Mouse (Mus musculus) neutrophil, adult 5-6 weeks (primary cell): ENCODE measurements around the gene Hemk1. TPM values are rescaled to one million over a fixed set of nuclear protein-coding genes. Genes with fewer than 3 reads are reported as not detected.
"Not testable (repeated sequence)": the region's sequence is repeated elsewhere in the genome, so short reads cannot be mapped to it uniquely, and the experiment has no call there.

ENCODE experiments used
- ATAC-seq: fragments of 151-379, 151-347 bp; 2 replicates; pipeline ENCODE4 v1.8.0; 2017; ENCODE audit warnings: mild to moderate bottlenecking, moderate TSS enrichment; ENCODE audit not compliant: insufficient number of reproducible peaks, poor library complexity, low FRiP score, severe bottlenecking; ENCODE audit errors: extremely low read depth
- total RNA-seq: library from RNA; stranded (forward); fragments of 200-1000 nt; gene quantifications from 2 replicates; pipeline ENCODE4 v1.2.3, GENCODE M21; 2017

The Hemk1 gene
- total RNA-seq, 1 experiment from 2014 or later: 9.7 TPM

DNA sequence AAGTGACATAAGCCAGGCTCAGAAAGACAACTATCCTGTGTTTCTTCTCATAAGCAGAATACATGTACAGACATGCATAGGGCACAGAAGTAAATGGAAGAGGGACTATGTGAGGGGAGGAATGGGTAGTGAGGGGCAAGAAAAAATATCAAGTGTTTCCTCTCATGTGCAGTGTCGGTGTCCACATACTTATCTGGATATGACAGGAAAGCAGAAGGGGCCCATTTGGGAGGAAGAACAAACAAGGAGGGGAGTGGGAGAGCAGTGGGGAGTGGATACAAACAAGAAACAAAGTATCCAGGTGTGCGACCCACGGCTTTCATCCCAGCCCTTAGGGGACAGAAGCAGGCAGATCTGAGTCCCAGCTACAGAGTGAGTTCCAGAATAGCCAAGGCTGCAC, 24.2 kb downstream of the Hemk1 start:
- no peak for ATAC-seq

- ATAC-seq: peak; percentile 49; the same call in 1 of the 2 replicates
Measured at GRCm38 (mm10) chr9:107312811-107313584, 25.2 kb downstream of the Hemk1 start.

- no peak for ATAC-seq
Measured at GRCm38 (mm10) chr9:107309600-107309999, 28.6 kb downstream of the Hemk1 start.

DNA sequence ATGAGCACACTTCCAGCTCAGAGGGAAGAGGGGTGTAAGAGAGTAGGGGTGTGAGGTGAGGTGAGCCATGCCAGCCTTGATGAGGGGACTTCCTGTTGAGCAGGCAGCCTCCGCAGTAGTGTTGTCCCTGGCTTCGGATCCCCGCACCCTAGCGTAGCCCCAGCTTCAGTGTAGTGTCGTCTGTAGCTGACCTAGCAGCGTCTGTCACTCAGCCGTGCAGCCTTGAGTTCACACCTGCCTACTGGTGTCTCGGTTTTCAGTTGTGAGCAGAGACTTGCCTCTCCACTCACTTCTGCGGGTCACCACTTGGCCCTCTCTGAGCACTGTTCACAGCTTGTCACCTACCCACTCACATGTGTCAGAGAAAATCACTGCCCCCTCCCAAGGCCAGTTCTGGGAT, 29.0 kb downstream of the Hemk1 start:
- ATAC-seq: no peak

DNA sequence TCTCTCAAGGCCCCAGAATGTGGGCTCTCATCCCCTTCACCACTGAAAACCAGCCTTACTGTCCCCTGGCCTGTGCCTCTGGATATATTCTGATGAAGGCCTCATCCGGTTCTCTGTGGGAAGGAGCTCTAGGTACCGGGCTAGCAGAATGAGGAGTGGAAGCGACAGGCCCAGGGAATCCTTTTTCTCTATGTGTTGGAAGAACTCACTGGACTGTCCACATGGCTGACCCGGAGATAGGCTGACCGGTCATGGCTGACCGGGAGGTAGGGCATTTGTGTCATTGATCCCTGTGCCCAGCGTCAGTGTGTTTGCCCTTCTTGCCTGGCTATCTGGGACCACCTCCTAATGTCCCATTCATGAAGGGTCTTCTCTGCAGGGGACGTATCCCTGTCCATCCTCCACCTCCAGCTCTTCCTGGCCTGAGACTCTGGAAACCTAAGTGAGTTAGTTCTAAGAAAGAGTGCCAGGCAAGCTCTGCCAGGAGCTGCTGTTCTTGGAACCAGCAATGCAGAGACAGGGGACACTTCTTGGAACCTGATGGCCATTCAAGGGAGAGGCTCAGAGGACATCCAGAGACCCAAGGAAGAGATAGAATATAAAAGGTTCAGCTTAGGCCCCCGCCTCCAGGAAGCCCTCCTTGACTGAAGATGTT, 29.7 kb downstream of the Hemk1 start:
- no peak for ATAC-seq

GRCm38 (mm10) chr9:107307886-107308285, 30.3 kb downstream of the Hemk1 start:
- ATAC-seq: no peak

- no peak for ATAC-seq
Measured at GRCm38 (mm10) chr9:107307099-107307872, 30.9 kb downstream of the Hemk1 start.

DNA sequence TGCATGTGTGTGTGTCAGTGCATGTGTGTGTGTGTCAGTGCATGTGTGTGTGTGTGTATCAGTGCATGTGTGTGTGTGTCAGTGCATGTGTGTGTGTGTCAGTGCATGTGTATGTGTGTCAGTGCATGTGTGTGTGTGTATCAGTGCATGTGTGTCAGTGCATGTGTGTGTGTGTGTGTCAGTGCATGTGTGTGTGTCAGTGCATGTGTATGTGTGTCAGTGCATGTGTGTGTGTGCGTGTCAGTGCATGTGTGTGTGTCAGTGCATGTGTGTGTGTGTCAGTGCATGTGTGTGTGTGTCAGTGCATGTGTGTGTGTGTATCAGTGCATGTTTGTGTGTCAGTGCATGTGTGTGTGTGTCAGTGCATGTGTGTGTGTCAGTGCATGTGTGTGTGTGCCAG, 31.5 kb downstream of the Hemk1 start:
- ATAC-seq: not testable (repeated sequence)

DNA sequence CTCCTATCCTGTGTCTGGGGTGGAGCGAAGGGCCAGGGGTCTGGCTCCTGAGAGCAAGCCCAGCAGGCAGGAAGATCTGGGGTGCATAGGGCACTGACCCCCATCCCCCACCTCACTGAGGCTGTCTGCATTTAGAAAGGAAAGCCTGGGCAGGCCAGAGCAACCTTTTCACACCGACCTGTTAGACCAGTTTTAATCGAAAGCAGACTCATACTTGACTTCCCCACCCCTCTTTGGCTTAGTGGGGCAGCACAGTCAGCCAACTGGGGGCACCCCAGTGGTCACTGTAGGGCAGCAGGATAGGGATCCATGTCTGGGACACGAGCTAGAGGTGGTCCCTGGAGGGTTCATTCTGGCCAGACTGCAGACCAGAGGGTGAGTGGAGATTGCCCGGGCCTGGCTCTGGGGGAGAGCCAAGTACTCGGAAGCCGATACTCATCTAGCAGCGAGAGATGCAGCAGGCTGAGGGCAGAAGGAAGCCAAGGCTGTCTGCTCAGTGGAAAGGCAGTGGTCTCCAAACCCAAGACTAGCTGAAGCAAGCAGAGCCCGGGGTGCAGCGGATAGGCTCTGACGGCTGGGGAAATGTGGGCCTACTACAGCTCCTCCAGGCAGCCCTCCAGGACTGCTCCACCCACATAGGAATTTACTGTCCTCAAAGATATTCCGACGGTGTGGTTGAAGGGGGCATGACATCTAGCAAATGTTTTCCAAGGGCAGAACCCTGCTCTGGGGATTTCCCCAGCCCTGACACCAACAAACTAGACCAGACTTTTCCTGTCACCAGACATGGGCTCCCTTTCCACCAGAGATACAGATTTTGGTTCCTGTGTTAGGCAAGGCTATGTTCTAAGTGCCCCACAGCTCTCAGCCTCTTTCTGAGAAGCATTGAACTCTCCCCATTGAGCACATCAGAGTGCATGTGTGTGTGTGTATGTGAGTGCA, 32.3 kb downstream of the Hemk1 start:
- no peak for ATAC-seq

DNA sequence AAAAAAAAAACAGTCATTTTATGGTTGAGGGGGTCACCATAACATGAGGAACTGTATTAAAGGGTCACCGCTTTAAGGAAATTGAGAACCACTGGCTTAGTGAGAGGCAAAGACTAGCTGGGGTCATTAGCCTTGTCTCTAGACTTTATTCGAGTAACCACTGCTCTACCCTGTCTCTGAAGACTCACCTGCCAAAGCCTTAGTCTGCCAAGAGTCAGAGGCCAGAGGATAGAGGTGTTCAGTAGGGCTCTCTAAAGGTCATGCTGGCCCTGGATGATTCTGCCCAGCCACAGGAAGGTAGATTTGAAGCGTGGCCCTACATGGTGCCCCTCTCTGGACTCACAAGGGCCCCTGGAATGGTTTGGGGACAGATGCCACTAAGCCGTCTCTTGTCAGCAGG, 33.1 kb downstream of the Hemk1 start:
- no peak for ATAC-seq

- no peak for ATAC-seq
Measured at GRCm38 (mm10) chr9:107304383-107304782, 33.8 kb downstream of the Hemk1 start.

DNA sequence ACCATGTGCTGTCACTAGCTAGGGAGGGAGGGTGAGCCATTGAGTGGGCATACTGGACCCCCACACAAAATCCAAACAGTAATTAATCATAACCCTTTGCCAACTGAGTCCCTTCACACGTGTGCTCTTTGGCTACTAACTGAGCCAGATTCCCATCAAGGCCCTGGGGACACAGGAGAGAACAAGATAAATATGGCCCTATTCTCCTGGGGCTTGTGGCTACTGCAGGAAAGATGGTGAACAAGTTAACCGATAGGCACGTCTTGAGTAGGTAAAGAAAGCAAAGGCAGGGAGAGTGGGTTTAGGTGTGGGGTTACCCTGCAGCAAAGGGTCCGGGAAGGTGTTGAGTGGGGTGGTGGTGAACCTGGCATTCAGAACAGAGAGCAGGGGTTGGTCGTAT, 34.2 kb downstream of the Hemk1 start:
- ATAC-seq: no peak

DNA sequence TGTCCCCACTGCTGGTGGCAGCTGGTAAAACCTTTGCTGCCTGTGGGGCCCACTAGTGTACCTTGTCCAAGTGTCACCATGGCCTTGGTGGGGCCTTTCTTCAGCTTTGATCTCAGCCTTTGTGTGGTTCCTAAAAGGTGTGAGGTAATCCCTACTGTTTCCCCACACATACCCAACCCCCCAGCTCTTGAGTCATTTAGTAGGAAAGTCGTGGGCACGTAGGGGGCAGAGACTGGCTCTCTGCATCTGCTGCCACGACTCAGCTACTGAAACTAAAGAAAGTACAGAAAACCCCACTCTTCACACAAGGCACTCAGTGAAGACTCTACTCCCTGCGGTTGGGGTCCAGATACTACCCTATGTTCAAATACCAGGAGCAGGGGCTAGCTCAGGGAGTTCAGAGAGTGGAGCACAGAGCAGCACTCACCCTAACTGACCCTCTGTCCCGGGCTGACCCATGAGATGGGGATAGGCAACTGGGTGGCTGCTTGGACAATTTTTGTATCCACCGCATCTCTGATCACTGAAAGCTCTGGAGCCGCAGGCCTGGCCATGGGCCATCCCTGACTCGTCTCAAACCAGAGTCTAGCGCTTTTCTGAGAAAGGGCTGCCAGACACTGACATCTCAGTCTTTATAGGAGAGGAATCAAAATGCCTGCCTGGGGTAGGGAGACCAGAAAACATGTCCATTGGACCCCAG, 34.9 kb downstream of the Hemk1 start:
- no peak for ATAC-seq

GRCm38 (mm10) chr9:107302592-107302991, 35.6 kb downstream of the Hemk1 start:
- no peak for ATAC-seq

GRCm38 (mm10) chr9:107301554-107302331, 36.4 kb downstream of the Hemk1 start:
- ATAC-seq: no peak

DNA sequence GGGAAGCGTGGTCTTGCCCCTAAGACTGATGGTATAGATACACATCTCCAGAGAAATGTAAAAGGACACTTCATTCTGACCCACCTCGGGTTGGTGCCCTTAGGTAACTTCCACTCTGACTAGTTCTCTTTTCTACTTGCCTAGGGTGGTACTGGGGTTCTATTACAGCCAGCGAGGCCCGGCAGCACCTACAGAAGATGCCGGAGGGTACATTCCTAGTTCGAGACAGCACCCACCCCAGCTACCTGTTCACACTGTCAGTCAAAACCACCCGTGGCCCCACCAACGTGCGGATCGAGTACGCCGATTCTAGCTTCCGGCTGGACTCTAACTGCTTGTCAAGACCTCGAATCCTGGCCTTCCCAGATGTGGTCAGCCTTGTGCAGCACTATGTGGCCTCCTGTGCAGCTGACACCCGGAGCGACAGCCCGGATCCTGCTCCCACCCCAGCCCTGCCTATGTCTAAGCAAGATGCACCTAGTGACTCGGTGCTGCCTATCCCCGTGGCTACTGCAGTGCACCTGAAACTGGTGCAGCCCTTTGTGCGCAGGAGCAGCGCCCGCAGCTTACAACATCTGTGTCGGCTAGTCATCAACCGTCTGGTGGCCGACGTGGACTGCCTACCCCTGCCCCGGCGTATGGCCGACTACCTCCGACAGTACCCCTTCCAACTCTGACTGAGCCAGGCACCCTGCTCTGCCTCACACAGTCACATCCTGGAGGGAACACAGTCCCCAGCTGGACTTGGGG, 37.8 kb downstream of the Hemk1 start:
- no peak for ATAC-seq

DNA sequence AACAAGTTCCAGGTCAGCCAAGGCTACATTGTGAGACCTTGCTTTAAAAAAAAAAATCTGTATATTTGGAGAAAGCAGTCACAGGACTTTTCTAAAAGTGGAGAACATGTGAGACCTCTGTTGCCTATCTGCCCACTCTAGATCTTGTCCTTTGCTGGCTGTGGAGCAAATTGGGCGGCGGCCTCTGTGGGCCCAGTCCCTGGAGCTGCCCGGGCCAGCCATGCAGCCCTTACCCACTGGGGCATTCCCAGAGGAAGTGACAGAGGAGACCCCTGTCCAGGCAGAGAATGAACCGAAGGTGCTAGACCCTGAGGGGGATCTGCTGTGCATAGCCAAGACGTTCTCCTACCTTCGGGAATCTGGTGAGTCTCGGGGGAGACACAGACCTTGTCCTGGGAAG, 38.4 kb downstream of the Hemk1 start:
- ATAC-seq: no peak
